Mouse (Mus musculus): ENCODE measurements around the gene Hyou1. TPM values are rescaled to one million over a fixed set of nuclear protein-coding genes. Genes with fewer than 3 reads are reported as not detected.

Gene Hyou1
- total RNA-seq, 1 experiment from 2014 or later, result 42.2 TPM

GRCm38 (mm10) chr9:44432577-44433185 is 53.4 kb downstream of the Hyou1 start:
- ATAC-seq (ENCODE audit: extremely low read depth, insufficient number of reproducible peaks, low FRiP score, poor library complexity, severe bottlenecking), result no peak

GRCm38 (mm10) chr9:44435747-44436146 is 56.5 kb downstream of the Hyou1 start:
- peak; percentile 88 for ATAC-seq (ENCODE audit: extremely low read depth, insufficient number of reproducible peaks, low FRiP score, poor library complexity, severe bottlenecking)

- no peak for ATAC-seq (ENCODE audit: extremely low read depth, insufficient number of reproducible peaks, low FRiP score, poor library complexity, severe bottlenecking)
Measured at GRCm38 (mm10) chr9:44440961-44441360, 61.7 kb downstream of the Hyou1 start, which contains the start of gene Foxr1. TSS of gene Foxr1 (minus strand) at chr9:44441136.

Other genes starting within 250 kb of the Hyou1 start
- 2.1 and 2.7 TPM in 2 replicates for gene Mcam, start 245.0 kb upstream of the Hyou1 start, total RNA-seq (2017)
- gene Cbl, start 145.4 kb upstream of the Hyou1 start, total RNA-seq (2017), result 89.2 and 92.0 TPM in 2 replicates
- gene Ccdc153, start 138.8 kb upstream of the Hyou1 start, total RNA-seq (2017), result not detected in 2 replicates
- 1.0 and 1.6 TPM in 2 replicates for gene Pdzd3, start 128.0 kb upstream of the Hyou1 start, total RNA-seq (2017)
- 10.3 and 12.6 TPM in 2 replicates for gene Nlrx1, start 110.9 kb upstream of the Hyou1 start, total RNA-seq (2017)
- gene Abcg4, start 90.9 kb upstream of the Hyou1 start, total RNA-seq (2017), result 1.4 TPM in 1 of 2 replicates, not detected in the other
- gene Hinfp, start 73.8 kb upstream of the Hyou1 start, total RNA-seq (2017), result 32.0 and 46.7 TPM in 2 replicates
- 22.0 and 30.5 TPM in 2 replicates for gene C2cd2l, start 59.2 kb upstream of the Hyou1 start, total RNA-seq (2017)
- gene Dpagt1, start 53.5 kb upstream of the Hyou1 start, total RNA-seq (2017), result 4.4 and 7.1 TPM in 2 replicates
- 17.6 and 20.0 TPM in 2 replicates for gene H2afx, start 44.8 kb upstream of the Hyou1 start, total RNA-seq (2017)
- gene Hmbs, start 35.3 kb upstream of the Hyou1 start, total RNA-seq (2017), result 3.3 and 11.4 TPM in 2 replicates
- gene Vps11, start 17.8 kb upstream of the Hyou1 start, total RNA-seq (2017), result 34.6 and 37.4 TPM in 2 replicates
- gene Slc37a4, start 17.4 kb downstream of the Hyou1 start, total RNA-seq (2017), result 15.4 and 21.5 TPM in 2 replicates
- 1,089 and 1,185 TPM in 2 replicates for gene Rps25, start 27.6 kb downstream of the Hyou1 start, total RNA-seq (2017)
- 31.8 and 32.8 TPM in 2 replicates for gene Trappc4, start 28.1 kb downstream of the Hyou1 start, total RNA-seq (2017)
- 41.8 and 52.1 TPM in 2 replicates for gene Ccdc84, start 39.1 kb downstream of the Hyou1 start, total RNA-seq (2017)
- 0.37 TPM in 1 of 2 replicates, not detected in the other for gene Foxr1, start 61.6 kb downstream of the Hyou1 start, total RNA-seq (2017)
- gene Upk2, start 75.5 kb downstream of the Hyou1 start, total RNA-seq (2017), result not detected in 2 replicates
- gene Bcl9l, start 103.3 kb downstream of the Hyou1 start, total RNA-seq (2017), result 18.3 and 26.5 TPM in 2 replicates
- 207 and 222 TPM in 2 replicates for gene Cxcr5, start 182.4 kb downstream of the Hyou1 start, total RNA-seq (2017)
- gene Ddx6, start 225.4 kb downstream of the Hyou1 start, total RNA-seq (2017), result 301 and 311 TPM in 2 replicates

Measured in neutrophil, adult 5-6 weeks (primary cell).